Mouse (Mus musculus) 3134 (cell line): ENCODE results near the gene Olfr874.
"Not testable (repeated sequence)": the region's sequence is repeated elsewhere in the genome, so short reads cannot be mapped to it uniquely, and the experiment has no call there.

Source experiments
- DNase-seq: peaks from one replicate; pipeline ENCODE4 v3.0.0-alpha.2; 2011; ENCODE audit warnings: low spot score; ENCODE audit not compliant: insufficient read length; ENCODE audit errors: extremely low read depth

Olfr874 gene

GRCm38 (mm10) chr9:37744806-37745205 lies at the start of gene Olfr874:
Gene Olfr874 (plus strand): TSS chr9:37745106.
- no peak for DNase-seq

- no peak for DNase-seq
These were observed 28.8 kb upstream of the Olfr874 start, which contains the start of gene Olfr160 for GRCm38 (mm10) chr9:37716150-37716549. Gene Olfr160 (minus strand): TSS chr9:37716250.

- peak; percentile 40 for DNase-seq
These were observed 10.6 kb upstream of the Olfr874 start for GRCm38 (mm10) chr9:37734310-37734709.

GRCm38 (mm10) chr9:37750319-37751075 lies 5.6 kb downstream of the Olfr874 start:
- no peak for DNase-seq

- DNase-seq = no peak
These were observed 6.6 kb downstream of the Olfr874 start for GRCm38 (mm10) chr9:37751467-37751866.

GRCm38 (mm10) chr9:37752006-37752405 lies 7.1 kb downstream of the Olfr874 start:
- no peak for DNase-seq

GRCm38 (mm10) chr9:37761728-37762127 lies 16.8 kb downstream of the Olfr874 start:
- no peak for DNase-seq

- DNase-seq = no peak
These were observed 17.6 kb downstream of the Olfr874 start for GRCm38 (mm10) chr9:37762541-37762940.

GRCm38 (mm10) chr9:37770661-37771060 lies 25.8 kb downstream of the Olfr874 start:
- no peak for DNase-seq

GRCm38 (mm10) chr9:37771759-37772158 lies 26.9 kb downstream of the Olfr874 start, which contains the start of gene Olfr875:
Gene Olfr875 (plus strand): TSS chr9:37771857.
- no peak for DNase-seq

GRCm38 (mm10) chr9:37782766-37783260 lies 37.9 kb downstream of the Olfr874 start:
- no peak for DNase-seq

GRCm38 (mm10) chr9:37783394-37784387 lies 38.8 kb downstream of the Olfr874 start:
- not testable (repeated sequence) for DNase-seq

- DNase-seq = no peak
These were observed 41.5 kb downstream of the Olfr874 start for GRCm38 (mm10) chr9:37786411-37786810.
